Mouse (Mus musculus): ENCODE measurements around the gene Slc26a3.
"Not testable (repeated sequence)": the region's sequence is repeated elsewhere in the genome, so short reads cannot be mapped to it uniquely, and the experiment has no call there.

Slc26a3 gene

GRCm38 (mm10) chr12:31421901-31422574 is 31.4 kb downstream of the Slc26a3 start:
- no peak for DNase-seq (ENCODE audit: low spot score in 2 of 2)

- no peak for DNase-seq (ENCODE audit: low spot score in 2 of 2)
Observed at GRCm38 (mm10) chr12:31437791-31438190, 47.1 kb downstream of the Slc26a3 start.

GRCm38 (mm10) chr12:31439612-31440011 is 48.9 kb downstream of the Slc26a3 start:
- no peak for DNase-seq (ENCODE audit: low spot score in 2 of 2)

GRCm38 (mm10) chr12:31444131-31444546 is 53.5 kb downstream of the Slc26a3 start:
- DNase-seq (ENCODE audit: low spot score in 2 of 2), result no peak

- DNase-seq (ENCODE audit: low spot score in 2 of 2), result no peak
Observed at GRCm38 (mm10) chr12:31444827-31445226, 54.2 kb downstream of the Slc26a3 start.

GRCm38 (mm10) chr12:31449341-31449740 is 58.7 kb downstream of the Slc26a3 start:
- no peak for DNase-seq (ENCODE audit: low spot score in 2 of 2)

- DNase-seq (ENCODE audit: low spot score in 2 of 2), result no peak
Observed at GRCm38 (mm10) chr12:31456271-31456670, 65.6 kb downstream of the Slc26a3 start.

- no peak for DNase-seq (ENCODE audit: low spot score in 2 of 2)
Observed at GRCm38 (mm10) chr12:31458474-31458873, 67.8 kb downstream of the Slc26a3 start.

GRCm38 (mm10) chr12:31460270-31460669 is 69.6 kb downstream of the Slc26a3 start:
- DNase-seq (ENCODE audit: low spot score in 2 of 2), result not testable (repeated sequence)

GRCm38 (mm10) chr12:31461371-31461770 is 70.7 kb downstream of the Slc26a3 start:
- DNase-seq (ENCODE audit: low spot score in 2 of 2), result no peak

- no peak for DNase-seq (ENCODE audit: low spot score in 2 of 2)
Observed at GRCm38 (mm10) chr12:31462615-31463014, 71.9 kb downstream of the Slc26a3 start.

GRCm38 (mm10) chr12:31478182-31478581 is 87.5 kb downstream of the Slc26a3 start:
- DNase-seq (ENCODE audit: low spot score in 2 of 2), result not testable (repeated sequence)

GRCm38 (mm10) chr12:31486431-31486830 is 95.8 kb downstream of the Slc26a3 start:
- no peak for DNase-seq (ENCODE audit: low spot score in 2 of 2)

- DNase-seq (ENCODE audit: low spot score in 2 of 2), result no peak
Observed at GRCm38 (mm10) chr12:31498936-31499313, 108.3 kb downstream of the Slc26a3 start.

- peak; percentile 93 to 96 for DNase-seq (ENCODE audit: low spot score in 2 of 2)
Observed at GRCm38 (mm10) chr12:31499314-31500131, 108.9 kb downstream of the Slc26a3 start, which contains the start of gene Cbll1. Cbll1 (minus strand) TSS chr12:31499616.

- DNase-seq (ENCODE audit: low spot score in 2 of 2), result no peak
Observed at GRCm38 (mm10) chr12:31500196-31500595, 109.5 kb downstream of the Slc26a3 start.

GRCm38 (mm10) chr12:31501266-31501665 is 110.6 kb downstream of the Slc26a3 start:
- no peak for DNase-seq (ENCODE audit: low spot score in 2 of 2)

GRCm38 (mm10) chr12:31503211-31503610 is 112.5 kb downstream of the Slc26a3 start:
- no peak for DNase-seq (ENCODE audit: low spot score in 2 of 2)

GRCm38 (mm10) chr12:31507718-31508364 is 117.2 kb downstream of the Slc26a3 start:
- no peak for DNase-seq (ENCODE audit: low spot score in 2 of 2)

GRCm38 (mm10) chr12:31508496-31508895 is 117.8 kb downstream of the Slc26a3 start:
- no peak for DNase-seq (ENCODE audit: low spot score in 2 of 2)

- no peak for DNase-seq (ENCODE audit: low spot score in 2 of 2)
Observed at GRCm38 (mm10) chr12:31511218-31511617, 120.5 kb downstream of the Slc26a3 start.

GRCm38 (mm10) chr12:31512634-31513411 is 122.2 kb downstream of the Slc26a3 start:
- no peak for DNase-seq (ENCODE audit: low spot score in 2 of 2)
